Mouse (Mus musculus): ENCODE measurements at regions not wholly inside any gene's neighbourhood (a gene's known extent, or its start where the extent isn't known, plus 50 kb on each side); places are given as distances from the start of the nearest gene placed in this dataset.

- Histone ChIP-seq H3K27ac (ENCODE audit: insufficient read depth, low read depth) (no peak overlapping the region), H3K4me1 (ENCODE audit: control insufficient read depth in 1 of 2, insufficient read depth in 2 of 2) (no peaks in the 10 kb centered on the region; a peak in 1 of 4 replicates), H3K79me2 (replicated peaks; ENCODE audit: control insufficient read depth, extremely low read depth, insufficient read depth, poor library complexity, severe bottlenecking) (no peaks in the 10 kb centered on the region), H3K4me2 (ENCODE audit: insufficient read depth, low read depth, poor library complexity, severe bottlenecking) (no peak overlapping the region), H3K36me3 (replicated peaks in 1 of 2; ENCODE audit: control insufficient read depth in 1 of 2, insufficient read depth in 1 of 2, low read length in 1 of 2) (no peaks in the 10 kb centered on the region), H3K27me3 (replicated peaks) (no peaks in the 10 kb centered on the region), H3K4me3 (replicated peaks in 1 of 3; ENCODE audit: low read depth in 2 of 3, low read length in 2 of 3, poor library complexity in 1 of 3) (no peak overlapping the region), H3K9ac (ENCODE audit: insufficient read depth, low read depth) (no peak overlapping the region), H3K9me3 (replicated peaks; ENCODE audit: low read length) (no peaks in the 10 kb centered on the region)
- TF ChIP-seq TCF12 (IDR thresholded peaks at IDR 0.05; ENCODE audit: low read depth, low read length) (no peak), RCOR1 (conservative IDR thresholded peaks at IDR 0.05; ENCODE audit: low read depth, low read length) (no peak), USF2 (conservative IDR thresholded peaks at IDR 0.05; ENCODE audit: low read depth, low read length) (no peak), MAX (IDR thresholded peaks at IDR 0.05; ENCODE audit: low read length) (no peak), UBTF (IDR thresholded peaks at IDR 0.05; ENCODE audit: low read depth, low read length) (no peak), ETS1 (conservative IDR thresholded peaks at IDR 0.05; ENCODE audit: low read depth, low read length) (no peak), NELFE (IDR thresholded peaks at IDR 0.05; ENCODE audit: low read depth, low read length) (no peak), POLR2A (IDR thresholded peaks at IDR 0.05; ENCODE audit: low read depth, low read length) (no peak), ZMIZ1 (IDR thresholded peaks at IDR 0.05; ENCODE audit: low read depth, low read length) (no peak), SIN3A (IDR thresholded peaks at IDR 0.05; ENCODE audit: low read length) (no peak), MAZ (IDR thresholded peaks at IDR 0.05; ENCODE audit: low read depth, low read length) (no peak), CTCF (conservative IDR thresholded peaks at IDR 0.05 in 1 of 2, IDR thresholded peaks at IDR 0.05 in 1 of 2; ENCODE audit: low read depth in 2 of 2, low read length in 2 of 2) (no peak), CHD1 (IDR thresholded peaks at IDR 0.05; ENCODE audit: low read depth, low read length) (no peak), TBP (conservative IDR thresholded peaks at IDR 0.05; ENCODE audit: low read depth, low read length) (no peak), MYC (IDR thresholded peaks at IDR 0.05; ENCODE audit: low read depth, low read length) (no peak), HCFC1 (IDR thresholded peaks at IDR 0.05; ENCODE audit: low read depth, low read length) (no peak), EP300 (IDR thresholded peaks at IDR 0.05; ENCODE audit: low read length) (no peak), NRF1 (IDR thresholded peaks at IDR 0.05; ENCODE audit: low read depth, low read length) (no peak), MXI1 (IDR thresholded peaks at IDR 0.05; ENCODE audit: low read depth, low read length) (no peak), SMC3 (IDR thresholded peaks at IDR 0.05; ENCODE audit: low read depth, low read length) (no peak)
- in situ Hi-C loops (cut with MboI; ENCODE audit: low pct_ligation_motif_present, low pct_unique_long_range_greater_than_20kb, low sequenced_read_pairs) (no loop called here), dilution Hi-C loops (cut with MboI; ENCODE audit: extremely low pct_ligation_motif_present, extremely low pct_unique_long_range_greater_than_20kb, low sequenced_read_pairs) (no loop called here)
- DNase-seq (ENCODE audit: extremely low read depth) = no peak
These were observed 84.4 kb downstream of the Rbm43 start for GRCm38 (mm10) chr2:51850581-51850980.

GRCm38 (mm10) chr2:51851711-51852110, 83.3 kb downstream of the Rbm43 start:
- Histone ChIP-seq H3K4me2 (ENCODE audit: insufficient read depth, low read depth, poor library complexity, severe bottlenecking) (no peak overlapping the region), H3K27ac (ENCODE audit: insufficient read depth, low read depth) (no peak overlapping the region), H3K4me3 (replicated peaks in 1 of 3; ENCODE audit: low read depth in 2 of 3, low read length in 2 of 3, poor library complexity in 1 of 3) (no peak overlapping the region), H3K4me1 (ENCODE audit: control insufficient read depth in 1 of 2, insufficient read depth in 2 of 2) (no peaks in the 10 kb centered on the region; a peak in 1 of 4 replicates), H3K27me3 (replicated peaks) (no peaks in the 10 kb centered on the region), H3K79me2 (replicated peaks; ENCODE audit: control insufficient read depth, extremely low read depth, insufficient read depth, poor library complexity, severe bottlenecking) (no peaks in the 10 kb centered on the region), H3K36me3 (replicated peaks in 1 of 2; ENCODE audit: control insufficient read depth in 1 of 2, insufficient read depth in 1 of 2, low read length in 1 of 2) (no peaks in the 10 kb centered on the region), H3K9ac (ENCODE audit: insufficient read depth, low read depth) (no peak overlapping the region), H3K9me3 (replicated peaks; ENCODE audit: low read length) (no peaks in the 10 kb centered on the region)
- DNase-seq (ENCODE audit: extremely low read depth) = no peak
- in situ Hi-C loops (cut with MboI; ENCODE audit: low pct_ligation_motif_present, low pct_unique_long_range_greater_than_20kb, low sequenced_read_pairs) = no loop called here
- TF ChIP-seq SIN3A (IDR thresholded peaks at IDR 0.05; ENCODE audit: low read length) (no peak), USF1 (IDR thresholded peaks at IDR 0.05; ENCODE audit: low read depth, low read length) (no peak), TCF12 (IDR thresholded peaks at IDR 0.05; ENCODE audit: low read depth, low read length) (no peak)
- dilution Hi-C loops (cut with MboI; ENCODE audit: extremely low pct_ligation_motif_present, extremely low pct_unique_long_range_greater_than_20kb, low sequenced_read_pairs) = no loop called here
